Mouse (Mus musculus) forebrain, embryonic 13.5 days (tissue): ENCODE results near the gene Tas2r108. TPM values are rescaled to one million over a fixed set of nuclear protein-coding genes. Genes with fewer than 3 reads are reported as not detected.

Experiments
- polyA plus RNA-seq: library from polyadenylated mRNA; unstranded; fragments of >200 nt; fragmentation: Nextera tagmentation; extraction: Ambion mirVana; gene quantifications from 2 replicates; pipeline ENCODE4 v1.2.1, GENCODE M21; 2015

Tas2r108 gene
- polyA plus RNA-seq, 1 experiment from 2014 or later = 0.22 TPM

Other genes with a start within 250 kb of the Tas2r108 start
- 39.4 and 43.5 TPM in 2 replicates for gene Agk, start 168.4 kb upstream of the Tas2r108 start, polyA plus RNA-seq
- 32.1 and 39.5 TPM in 2 replicates for gene E330009J07Rik, start 57.4 kb upstream of the Tas2r108 start, polyA plus RNA-seq
- gene Wee2, start 54.4 kb upstream of the Tas2r108 start, polyA plus RNA-seq = 0.08 and 0.10 TPM in 2 replicates
- 184 and 193 TPM in 2 replicates for gene Ssbp1, start 22.2 kb upstream of the Tas2r108 start, polyA plus RNA-seq
- 0.21 TPM in 1 of 2 replicates, not detected in the other for gene Tas2r137, start 2.3 kb upstream of the Tas2r108 start, polyA plus RNA-seq
- gene Prss37, start 26.0 kb downstream of the Tas2r108 start, polyA plus RNA-seq = not detected in 2 replicates
- gene Olfr461, start 61.5 kb downstream of the Tas2r108 start, polyA plus RNA-seq = 0.22 and 0.25 TPM in 2 replicates
- not detected in 2 replicates for gene Olfr460, start 76.0 kb downstream of the Tas2r108 start, polyA plus RNA-seq
- 0.40 and 0.41 TPM in 2 replicates for gene Clec5a, start 92.3 kb downstream of the Tas2r108 start, polyA plus RNA-seq
- not detected in 2 replicates for gene Tas2r138, start 119.8 kb downstream of the Tas2r108 start, polyA plus RNA-seq
- gene Mgam, start 135.3 kb downstream of the Tas2r108 start, polyA plus RNA-seq = 0.06 TPM in 1 of 2 replicates, not detected in the other